Mouse (Mus musculus) lung, postnatal 0 days (tissue): Measurements from ENCODE around the gene Rhd. TPM values are rescaled to one million over a fixed set of nuclear protein-coding genes. Genes with fewer than 3 reads are reported as not detected.
A peak's percentile ranks its signal among the peaks of the same experiment; 100 is the strongest.

Experiments
- ATAC-seq: fragments of 200-750 bp; cut with Nextera tagmentation; 2 replicates; pipeline ENCODE4 v1.8.0; 2017; ENCODE audit warnings: moderate library complexity
- DNase-seq: peaks from one replicate; pipeline ENCODE4 v3.0.0-alpha.2; 2016; ENCODE audit warnings: low spot score
- H3K27ac ChIP-seq: fragments of 300-500 bp; sonication (generic); 2 replicates; pipeline ENCODE4 v1.5.1; 2014; ENCODE audit warnings: antibody characterized with exemption, mild to moderate bottlenecking, low read length, mixed read lengths
- H3K27me3 ChIP-seq: fragments of 300-500 bp; sonication (generic); replicated peaks from 2 replicates; pipeline ENCODE4 v1.6.1; 2014; ENCODE audit warnings: low read length, mixed read lengths; ENCODE audit not compliant: insufficient read depth
- H3K36me3 ChIP-seq: fragments of 300-500 bp; sonication (generic); 2 replicates; pipeline ENCODE4 v1.6.1; 2014; ENCODE audit warnings: low read length, mixed read lengths; ENCODE audit not compliant: insufficient read depth
- H3K4me1 ChIP-seq: fragments of 300-500 bp; sonication (generic); 2 replicates; pipeline ENCODE4 v1.6.1; 2014; ENCODE audit warnings: antibody characterized with exemption, low read depth, low read length, mixed read lengths; ENCODE audit not compliant: insufficient read depth
- H3K4me2 ChIP-seq: fragments of 300-500 bp; sonication (generic); replicated peaks from 2 replicates; pipeline ENCODE4 v1.6.1; 2014; ENCODE audit warnings: low read depth, mild to moderate bottlenecking, low read length, moderate library complexity, mixed read lengths
- H3K4me3 ChIP-seq: fragments of 300-500 bp; sonication (generic); 2 replicates; pipeline ENCODE4 v1.5.1; 2014; ENCODE audit warnings: low read depth, low read length
- H3K9ac ChIP-seq: fragments of 300-500 bp; sonication (generic); replicated peaks from 2 replicates; pipeline ENCODE4 v1.6.1; 2014; ENCODE audit warnings: low read depth, mild to moderate bottlenecking
- H3K9me3 ChIP-seq: fragments of 300-500 bp; sonication (generic); 2 replicates; pipeline ENCODE4 v1.6.1; 2016; ENCODE audit warnings: low read length, mixed read lengths
- CTCF ChIP-seq: IDR thresholded peaks from 2 replicates; pipeline ENCODE4 v1.5.1; 2016; ENCODE audit warnings: antibody characterized with exemption, mild to moderate bottlenecking
- EP300 ChIP-seq: IDR thresholded peaks from 2 replicates; pipeline ENCODE4 v1.6.1; 2016; ENCODE audit warnings: antibody characterized with exemption, mild to moderate bottlenecking, control low read depth
- WGBS: fragments of 180-500 bp; shearing (Covaris S2); extraction: QIAGEN DNeasy Blood & Tissue Kit; methylation state at CpG from one replicate; pipeline ENCODE4 v1.1.7; 2014; 5-methylcytosine and 5-hydroxymethylcytosine counted together
- polyA plus RNA-seq: library from polyadenylated mRNA; unstranded; fragments of >200 nt; fragmentation: Nextera tagmentation; extraction: Ambion mirVana; gene quantifications from 2 replicates; pipeline ENCODE4 v1.2.1, GENCODE M21; 2015

Rhd gene
- polyA plus RNA-seq, 1 experiment from 2014 or later, result 2.8 TPM

DNA sequence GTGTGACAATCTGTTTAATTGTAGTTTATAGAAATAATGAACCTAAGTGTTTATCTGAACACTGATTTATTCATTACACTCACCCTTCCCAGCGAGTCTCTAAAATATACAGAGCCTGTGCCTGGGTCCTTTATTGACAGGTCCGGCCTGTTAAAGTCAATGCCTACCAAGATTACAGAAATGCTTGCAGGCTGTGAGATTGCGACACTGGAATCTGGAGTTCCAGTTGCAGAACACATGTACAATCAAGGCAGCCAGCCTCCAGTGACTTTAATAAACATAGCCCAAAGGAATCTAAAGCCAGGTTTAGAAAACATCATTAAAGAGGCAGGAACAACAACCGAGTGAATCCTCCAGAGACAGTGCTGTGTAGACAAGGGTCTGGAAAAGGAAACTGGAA is 16.7 kb upstream of the Rhd start:
- ATAC-seq, result peak; percentile 38; the same call in 1 of the 2 replicates
- DNase-seq, result peak; percentile 65
- no peaks in the 10 kb centered on the region for H3K27me3 ChIP-seq
- no peak overlapping the region for H3K4me3 ChIP-seq
- no peaks in the 10 kb centered on the region for H3K36me3 ChIP-seq
- H3K9ac ChIP-seq, result no peak overlapping the region
- 43% methylated on average over 4 of the region's 4 CpGs for WGBS
- TF ChIP-seq EP300 (0 out of 2 replicates have a peak, but pooled peaks have one; percentile 7), CTCF (no peak)
- no peaks in the 10 kb centered on the region for H3K9me3 ChIP-seq
- no peak overlapping the region for H3K4me2 ChIP-seq
- 0 out of 2 replicates have a peak overlapping the region, but pooled peaks have one; percentile 14 for H3K27ac ChIP-seq
- peaks cover 8% of the 10 kb centered on the region for H3K4me1 ChIP-seq

DNA sequence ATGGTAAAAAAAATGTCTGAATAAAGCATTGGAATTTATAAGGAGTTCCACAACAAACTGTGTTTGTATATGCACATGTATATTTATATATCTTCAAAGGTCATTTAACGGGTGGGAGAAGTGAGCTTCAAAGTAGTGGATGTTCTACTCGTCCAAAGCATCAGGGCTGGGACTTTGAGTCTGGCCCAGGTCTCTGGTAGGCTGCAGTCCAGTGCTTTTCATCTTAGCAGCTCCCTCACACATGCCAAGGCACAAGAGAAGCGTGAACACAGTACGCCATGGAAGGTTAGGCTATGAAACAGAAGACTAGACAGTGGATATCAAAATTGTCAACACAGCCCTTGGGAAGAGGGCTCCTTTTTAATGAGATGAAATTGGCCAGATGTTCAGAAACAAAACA is 13.8 kb upstream of the Rhd start:
- H3K4me1 ChIP-seq, result peaks cover 8% of the 10 kb centered on the region
- H3K4me2 ChIP-seq, result no peak overlapping the region
- 66% methylated on average over 4 of the region's 4 CpGs for WGBS
- H3K4me3 ChIP-seq, result no peak overlapping the region
- H3K9me3 ChIP-seq, result no peaks in the 10 kb centered on the region
- ATAC-seq (no peak), DNase-seq (no peak)
- no peak for TF ChIP-seq EP300
- no peak for TF ChIP-seq CTCF
- no peak overlapping the region for H3K27ac ChIP-seq
- no peaks in the 10 kb centered on the region for H3K27me3 ChIP-seq
- H3K9ac ChIP-seq, result no peak overlapping the region
- H3K36me3 ChIP-seq, result no peaks in the 10 kb centered on the region

DNA sequence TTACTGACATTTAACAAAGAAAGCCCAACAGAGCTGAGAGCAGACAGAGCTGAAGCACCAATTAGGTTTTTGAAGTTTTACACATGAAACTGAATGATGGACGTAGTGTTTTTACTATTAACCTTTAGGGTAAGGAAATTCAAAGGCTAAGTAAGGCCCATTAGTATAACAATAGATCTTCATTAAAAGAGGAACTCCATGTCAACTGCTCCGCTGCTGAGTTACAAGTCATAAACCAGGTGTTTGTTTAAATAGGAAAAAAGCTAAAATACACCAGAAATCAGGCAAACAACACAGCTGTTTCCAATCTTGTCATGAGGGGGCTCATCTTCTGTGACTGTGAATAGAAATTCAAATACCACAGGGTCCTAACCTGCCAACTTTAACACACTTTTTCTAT is 13.1 kb upstream of the Rhd start:
- DNase-seq (no peak), ATAC-seq (no peak)
- Histone ChIP-seq H3K27ac (no peak overlapping the region), H3K27me3 (no peaks in the 10 kb centered on the region), H3K4me1 (peaks cover 8% of the 10 kb centered on the region), H3K36me3 (no peaks in the 10 kb centered on the region), H3K4me3 (no peak overlapping the region), H3K4me2 (no peak overlapping the region; the same call in 1 of the 2 replicates), H3K9ac (no peak overlapping the region), H3K9me3 (no peaks in the 10 kb centered on the region)
- TF ChIP-seq CTCF (no peak), EP300 (no peak)
- 76% methylated on average over 2 of the region's 2 CpGs for WGBS

DNA sequence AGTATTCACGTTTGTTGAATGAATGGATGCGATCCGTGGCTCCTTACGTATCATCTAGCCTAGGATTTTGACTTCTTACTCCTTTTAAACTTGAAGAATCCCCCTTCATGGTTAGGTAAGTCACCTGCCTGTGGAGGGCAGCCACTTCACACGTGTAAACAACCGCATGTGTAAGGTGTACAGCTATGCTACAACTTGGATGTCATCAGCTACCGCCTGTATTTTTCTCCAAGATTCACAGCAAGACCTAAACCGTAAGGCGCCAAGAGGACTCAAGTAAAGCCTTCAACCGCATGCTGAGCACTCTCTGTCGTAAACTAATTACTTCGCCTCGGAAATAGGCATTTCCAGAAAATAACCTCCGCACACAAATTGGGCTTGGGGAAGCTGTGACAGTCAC is 12.5 kb upstream of the Rhd start:
- no peaks in the 10 kb centered on the region for H3K36me3 ChIP-seq
- H3K9me3 ChIP-seq, result no peaks in the 10 kb centered on the region
- H3K9ac ChIP-seq, result 0 out of 2 replicates have a peak overlapping the region, but pooled peaks have one; percentile 84
- H3K4me3 ChIP-seq, result peak overlapping the region; percentile 99
- no peak overlapping the region for H3K27ac ChIP-seq
- ATAC-seq (no peak), DNase-seq (no peak)
- no peak for TF ChIP-seq CTCF
- TF ChIP-seq EP300, result no peak
- H3K27me3 ChIP-seq, result no peaks in the 10 kb centered on the region
- 13% methylated on average over 14 of the region's 14 CpGs for WGBS
- peak overlapping the region; percentile 99 for H3K4me2 ChIP-seq
- peaks cover 8% of the 10 kb centered on the region for H3K4me1 ChIP-seq

DNA sequence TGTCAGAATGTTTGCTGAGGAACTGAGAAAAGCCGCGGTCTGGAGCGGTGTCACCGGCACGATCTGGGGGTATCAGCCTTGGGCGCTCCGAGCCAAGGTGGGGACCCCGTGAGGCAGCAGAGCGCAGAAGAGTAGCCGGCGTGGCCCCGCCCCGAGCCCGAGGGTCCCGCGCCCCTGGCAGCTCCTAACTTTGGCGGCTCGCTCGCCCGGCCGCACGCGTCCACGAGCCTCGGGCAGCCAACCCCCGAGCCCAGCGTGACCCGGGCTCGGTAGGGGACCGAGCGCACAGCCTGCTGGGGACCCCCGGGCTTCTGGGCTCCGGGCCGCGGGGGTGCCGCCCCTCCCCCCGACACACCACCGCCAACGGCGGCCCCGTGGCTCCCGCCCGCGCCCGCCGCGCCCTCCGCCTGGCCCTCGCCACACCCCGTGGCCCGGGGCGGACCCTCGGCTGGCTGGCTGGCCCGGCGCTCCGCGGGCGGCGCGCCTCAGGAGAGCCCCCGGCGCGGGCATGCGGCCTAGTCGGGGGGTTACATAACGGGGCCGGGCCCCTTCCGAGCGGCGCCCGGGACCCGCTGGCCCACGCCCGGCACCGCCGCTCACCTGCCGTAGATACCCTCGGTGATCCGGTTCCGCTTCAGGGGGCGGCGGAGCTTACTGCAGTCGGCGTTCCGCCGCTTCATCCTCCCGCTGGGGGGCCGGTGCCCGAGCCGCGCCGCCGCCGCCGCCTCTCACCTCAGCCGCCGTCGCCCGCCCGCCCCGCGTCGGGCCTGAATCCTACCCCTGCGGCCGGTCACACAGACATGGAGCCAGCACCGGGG is 11.7 kb upstream of the Rhd start:
- ATAC-seq, result peak; percentile 34
- Histone ChIP-seq H3K4me2 (peak overlapping the region; percentile 99), H3K9me3 (no peaks in the 10 kb centered on the region), H3K4me3 (peak overlapping the region; percentile 99), H3K36me3 (no peaks in the 10 kb centered on the region), H3K4me1 (peaks cover 8% of the 10 kb centered on the region), H3K27ac (peak overlapping the region; percentile 83), H3K9ac (peak overlapping the region; percentile 84), H3K27me3 (no peaks in the 10 kb centered on the region)
- TF ChIP-seq EP300, result no peak
- no peak for TF ChIP-seq CTCF
- peak; percentile 65 for DNase-seq
- 1% methylated on average over 29 of the region's 106 CpGs for WGBS

DNA sequence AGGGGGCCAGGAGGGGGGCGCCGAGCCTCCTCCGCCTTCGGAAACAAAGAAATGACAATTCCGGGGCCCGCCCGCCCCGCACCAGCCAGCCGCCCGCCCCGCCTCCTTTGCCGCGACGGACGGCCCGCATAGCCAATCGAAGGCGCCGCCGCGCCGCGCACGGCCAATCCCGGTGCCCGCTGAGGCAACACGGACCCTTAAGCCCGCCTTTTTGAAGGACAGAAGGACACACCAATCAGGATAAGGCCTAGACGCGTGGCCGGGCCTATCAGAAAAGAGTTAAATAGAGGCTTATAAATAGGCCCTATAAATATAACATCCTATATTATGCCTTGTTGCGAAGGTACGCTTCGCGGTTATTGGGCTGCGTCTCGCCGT is 11.1 kb upstream of the Rhd start, which contains the start of gene Maco1:
TSS of gene Maco1 (minus strand) at position 87 of the 378 bp plus-strand sequence.
- under 1% methylated on average over 30 of the region's 38 CpGs for WGBS
- TF ChIP-seq EP300, result no peak
- TF ChIP-seq CTCF, result no peak
- DNase-seq, result peak; percentile 97
- Histone ChIP-seq H3K27ac (peak within 1 kb of the TSS; percentile 92), H3K4me3 (peak within 1 kb of the TSS; percentile 99), H3K9me3 (no peaks in the 10 kb centered on the region), H3K9ac (peak within 1 kb of the TSS; percentile 84), H3K4me2 (peak within 1 kb of the TSS; percentile 99), H3K36me3 (no peaks in the 10 kb centered on the region), H3K27me3 (no peaks in the 10 kb centered on the region), H3K4me1 (peaks cover 4% of the 10 kb centered on the region; the same call in 1 of the 2 replicates)
- ATAC-seq, result peak; percentile 96
